Mouse (Mus musculus): ENCODE measurements at regions not wholly inside any gene's neighbourhood (a gene's known extent, or its start where the extent isn't known, plus 50 kb on each side); places are given as distances from the start of the nearest gene placed in this dataset.

DNA sequence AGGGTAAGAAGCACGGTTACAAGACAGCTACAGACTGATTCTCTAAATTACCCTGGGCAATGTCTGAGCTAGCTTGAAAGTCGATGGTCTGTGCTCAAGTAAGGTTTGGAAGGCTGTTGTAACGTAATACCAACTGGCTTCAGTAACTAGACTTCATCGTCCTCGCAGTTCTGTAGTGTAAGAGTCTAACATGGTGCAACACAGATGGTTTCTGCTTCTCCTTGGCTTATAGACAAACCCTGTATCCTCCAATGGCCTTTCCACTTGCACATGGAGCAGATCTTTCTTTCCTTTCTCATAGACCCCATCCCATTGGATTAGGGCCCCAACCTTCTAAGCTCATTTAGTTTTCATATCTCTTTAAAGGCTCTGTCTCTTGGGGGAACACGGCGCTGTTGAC is 160.7 kb downstream of the Enc1 start:
- TF ChIP-seq CTCF (IDR thresholded peaks at IDR 0.05; ENCODE audit: control insufficient read depth, insufficient read depth, insufficient replicate concordance, low read depth, low read length) (no peak), POLR2A (IDR thresholded peaks at IDR 0.05; ENCODE audit: control insufficient read depth, low read depth, low read length) (no peak)
